Mouse (Mus musculus): ENCODE data around the gene Mrrf.

The Mrrf gene

GRCm38 (mm10) chr2:36234526-36235368, 98.6 kb downstream of the Mrrf start:
- DNase-seq (ENCODE audit: low read depth) = no peak

- peak; percentile 73 for DNase-seq (ENCODE audit: low read depth)
Measured at GRCm38 (mm10) chr2:36235917-36236316, 99.7 kb downstream of the Mrrf start.

- DNase-seq (ENCODE audit: low read depth) = no peak
Measured at GRCm38 (mm10) chr2:36236889-36237288, 100.7 kb downstream of the Mrrf start.

GRCm38 (mm10) chr2:36237557-36237956, 101.4 kb downstream of the Mrrf start:
- DNase-seq (ENCODE audit: low read depth) = no peak

- no peak for DNase-seq (ENCODE audit: low read depth)
Measured at GRCm38 (mm10) chr2:36238467-36238866, 102.3 kb downstream of the Mrrf start.

GRCm38 (mm10) chr2:36238951-36239350, 102.8 kb downstream of the Mrrf start:
- DNase-seq (ENCODE audit: low read depth) = no peak
